Mouse (Mus musculus) gastrocnemius, adult 18-20 months (tissue): ENCODE data around the gene Mmp28. TPM values are rescaled to one million over a fixed set of nuclear protein-coding genes. Genes with fewer than 3 reads are reported as not detected.

Source experiments
- DNase-seq: peaks from one replicate; pipeline ENCODE4 v3.0.0; 2021; ENCODE audit warnings: low spot score
- total RNA-seq, 2 experiments: library from RNA; stranded (reverse); gene quantifications; 2 replicates each; pipeline ENCODE4 v1.2.3; 2021

The Mmp28 gene
- total RNA-seq, 2 experiments from 2014 or later: 1.4 TPM

- DNase-seq: peak; percentile 45
These were observed 14.6 kb downstream of the Mmp28 start for GRCm38 (mm10) chr11:83448021-83448926.

DNA sequence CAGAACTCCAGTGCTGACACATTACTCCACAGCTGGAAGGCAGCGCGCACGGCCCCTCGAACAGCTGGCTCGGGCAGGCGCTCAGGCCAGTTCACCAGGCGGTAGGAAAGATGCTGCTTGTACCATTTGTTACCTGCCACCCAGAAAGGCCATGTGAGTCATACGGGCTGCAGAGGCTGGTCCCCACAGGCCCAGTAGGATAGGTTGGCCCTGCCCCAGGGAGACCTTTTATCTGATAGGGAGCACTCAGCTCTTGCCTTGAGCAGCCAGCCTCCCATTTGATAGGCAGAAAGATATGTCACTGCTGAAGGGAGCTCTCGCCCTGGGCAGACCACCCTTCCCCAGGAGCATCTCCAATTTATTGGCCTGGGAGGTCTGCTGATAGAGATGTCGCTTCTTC lies 15.3 kb downstream of the Mmp28 start:
- no peak for DNase-seq

DNA sequence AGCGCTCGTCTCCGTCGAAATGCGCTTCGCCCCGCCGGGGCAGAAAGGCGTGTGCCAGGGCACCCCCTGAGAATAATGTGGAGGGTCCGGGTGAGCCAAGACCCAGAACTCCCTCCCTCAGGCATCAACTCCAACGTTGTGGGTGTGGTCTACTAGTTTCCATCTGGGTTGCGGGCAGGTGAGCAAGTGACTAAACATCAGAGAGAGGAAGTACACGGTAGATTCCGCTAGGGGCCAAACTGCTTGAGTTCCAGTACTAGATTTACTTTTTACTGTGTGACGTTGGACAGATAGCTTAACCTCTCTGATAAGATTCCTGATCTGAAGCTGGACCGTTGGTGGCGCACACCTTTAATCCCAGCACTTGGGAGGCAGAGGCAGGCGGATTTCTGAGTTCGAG lies 17.9 kb downstream of the Mmp28 start:
- DNase-seq: no peak

DNA sequence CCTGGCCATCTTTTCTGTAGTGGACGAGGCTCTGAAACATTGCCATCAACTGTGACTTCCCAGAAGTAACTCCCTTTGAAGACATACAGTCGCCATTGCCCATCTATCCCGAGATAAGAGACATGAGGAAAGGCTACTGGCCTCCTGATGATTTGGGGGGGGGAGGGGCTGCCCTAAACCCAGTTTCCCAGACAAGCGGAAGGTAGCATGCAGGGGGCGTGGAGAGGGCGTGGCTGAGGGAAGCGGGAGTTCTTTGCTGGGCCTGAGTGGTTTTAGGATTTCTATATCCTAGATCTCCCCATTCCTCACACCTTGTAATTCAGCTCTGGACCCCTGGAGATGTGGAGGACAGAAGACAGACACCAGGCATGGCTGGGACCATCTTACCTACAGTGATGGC lies 19.0 kb downstream of the Mmp28 start:
- no peak for DNase-seq

GRCm38 (mm10) chr11:83442596-83443267 lies 20.1 kb downstream of the Mmp28 start:
- peak; percentile 75 for DNase-seq

DNA sequence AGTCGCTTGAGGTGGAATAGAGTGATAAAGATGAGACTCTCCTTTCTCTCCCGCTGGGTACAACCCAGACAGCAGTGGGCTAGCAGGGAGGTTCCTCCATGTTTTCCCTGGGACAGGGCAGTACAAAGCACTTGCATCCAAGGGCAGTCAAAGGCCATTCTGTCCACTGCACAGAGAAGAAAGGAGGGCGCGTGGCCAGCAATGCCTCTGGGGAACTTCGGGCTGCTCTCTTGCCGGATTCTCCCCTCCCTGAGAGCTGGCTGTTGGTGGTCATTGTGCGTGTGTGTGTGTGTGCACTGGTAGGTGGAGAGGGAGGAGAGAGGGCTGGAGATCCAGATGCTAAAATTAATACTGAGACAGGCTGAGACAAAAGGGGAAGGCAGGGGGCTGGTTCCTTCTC lies 21.6 kb downstream of the Mmp28 start:
- DNase-seq: peak; percentile 38

- DNase-seq: peak; percentile 80
These were observed 22.5 kb downstream of the Mmp28 start for GRCm38 (mm10) chr11:83440081-83441064.

DNA sequence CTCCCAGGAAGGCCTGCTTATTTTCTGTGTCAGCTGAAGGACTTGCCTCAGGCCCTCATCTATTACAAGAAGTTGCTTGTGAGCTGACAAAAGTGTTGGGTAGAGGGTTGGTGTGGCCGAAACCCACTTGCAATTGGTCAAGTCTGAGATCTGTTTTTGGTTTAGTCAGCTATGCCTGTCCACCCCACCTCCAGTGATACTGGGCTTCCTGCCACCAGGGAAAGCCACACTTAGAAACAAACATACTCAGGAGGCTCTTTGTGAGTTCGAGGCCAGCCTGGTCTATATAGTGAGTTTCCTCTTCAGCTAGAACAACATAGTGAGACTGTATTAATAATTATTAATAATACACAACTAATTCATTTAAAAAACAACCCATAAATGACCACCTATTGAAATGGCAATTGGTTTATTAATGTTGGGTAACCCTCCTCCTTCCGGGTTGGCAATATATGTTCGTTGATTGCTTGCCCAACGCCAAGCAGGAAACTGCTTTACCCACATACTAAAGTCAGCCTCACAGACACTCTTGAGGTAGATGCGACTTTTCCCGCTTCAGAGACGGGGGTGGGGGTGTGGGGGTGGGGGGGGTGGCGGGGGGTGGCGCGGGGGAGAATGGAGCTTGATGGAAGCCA lies 23.3 kb downstream of the Mmp28 start:
- no peak for DNase-seq

- DNase-seq: no peak
These were observed 25.5 kb downstream of the Mmp28 start, which contains the start of gene 1700020L24Rik for GRCm38 (mm10) chr11:83437377-83437776. Gene 1700020L24Rik (plus strand): TSS chr11:83437677.

DNA sequence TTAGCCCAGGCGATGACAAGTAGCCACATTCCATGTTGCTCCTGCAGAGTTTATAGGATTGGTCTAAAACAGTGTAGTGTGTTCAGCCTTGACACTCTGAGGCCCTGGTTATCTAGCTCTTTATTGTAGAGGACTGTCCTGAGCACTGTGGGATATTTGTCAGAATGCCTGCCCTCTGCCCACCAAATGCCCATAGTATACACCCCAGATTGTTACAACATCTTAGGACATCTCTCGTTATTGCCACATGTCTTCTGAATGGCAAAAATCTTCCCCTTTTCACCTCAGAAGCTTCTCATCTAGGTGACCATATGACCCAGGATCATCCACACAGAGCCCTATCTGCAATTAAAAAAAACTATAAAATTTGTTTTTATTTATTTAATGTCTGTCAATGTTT lies 30.3 kb downstream of the Mmp28 start:
- DNase-seq: no peak

- DNase-seq: no peak
These were observed 33.5 kb downstream of the Mmp28 start, which contains the start of gene Gas2l2 for GRCm38 (mm10) chr11:83429355-83429754. Gene Gas2l2 (minus strand): TSS chr11:83429455.

GRCm38 (mm10) chr11:83426964-83427363 lies 35.9 kb downstream of the Mmp28 start:
- DNase-seq: no peak

- DNase-seq: peak; percentile 73
These were observed 38.2 kb downstream of the Mmp28 start for GRCm38 (mm10) chr11:83424681-83425080.

DNA sequence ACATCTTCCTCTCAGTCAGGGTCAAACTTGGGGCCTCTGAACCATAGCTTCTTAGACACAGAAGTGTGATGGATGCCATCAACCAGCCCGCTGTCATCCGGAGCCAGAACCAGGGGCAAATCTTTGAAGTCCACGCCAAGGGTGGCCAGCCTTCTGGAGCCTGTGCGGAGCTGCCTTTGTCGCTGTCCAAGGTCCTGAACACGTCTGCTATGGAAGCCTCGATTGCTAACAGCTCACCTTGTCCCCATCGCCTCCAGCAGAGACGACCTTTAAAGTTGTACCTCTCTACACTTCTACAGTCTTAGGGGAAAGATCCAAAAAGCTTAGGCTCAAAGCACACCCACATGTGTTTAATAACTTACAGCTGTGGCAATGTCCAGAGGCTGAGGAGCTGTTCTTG lies 41.6 kb downstream of the Mmp28 start:
- peak; percentile 54 for DNase-seq

DNA sequence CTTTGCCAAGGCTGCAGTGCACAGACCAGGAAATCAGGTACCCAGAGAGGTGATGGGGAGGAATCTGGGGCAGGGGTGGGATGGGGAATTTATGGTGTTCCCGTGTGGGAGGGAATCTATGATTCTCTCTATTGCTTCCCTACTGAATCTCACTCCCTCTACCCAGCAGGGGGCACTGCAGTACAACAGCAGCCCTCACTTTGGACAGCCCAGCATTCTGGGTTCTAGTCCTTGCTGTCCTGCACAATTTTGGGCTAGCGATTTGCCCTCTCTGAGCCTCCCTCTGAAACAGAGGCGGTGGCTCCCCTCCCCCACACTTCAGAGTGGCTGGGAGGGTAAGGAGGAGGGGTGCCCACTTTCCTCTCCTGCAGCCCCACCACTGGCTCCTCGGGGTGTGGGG lies 42.5 kb downstream of the Mmp28 start:
- DNase-seq: no peak

DNA sequence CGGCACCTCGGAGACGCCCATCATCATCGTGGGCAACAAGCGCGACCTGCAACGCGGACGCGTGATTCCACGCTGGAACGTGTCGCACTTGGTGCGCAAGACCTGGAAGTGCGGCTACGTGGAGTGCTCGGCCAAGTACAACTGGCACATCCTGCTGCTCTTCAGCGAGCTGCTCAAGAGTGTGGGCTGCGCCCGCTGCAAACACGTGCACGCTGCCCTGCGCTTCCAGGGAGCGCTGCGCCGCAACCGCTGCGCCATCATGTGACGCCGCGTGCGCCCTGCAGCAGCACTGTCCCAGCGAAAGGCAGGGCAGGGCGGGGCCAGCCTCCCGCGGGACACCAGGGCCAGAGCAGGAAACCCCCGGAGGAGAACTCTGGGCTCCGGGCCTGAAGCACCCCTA lies 44.3 kb downstream of the Mmp28 start:
- DNase-seq: no peak

DNA sequence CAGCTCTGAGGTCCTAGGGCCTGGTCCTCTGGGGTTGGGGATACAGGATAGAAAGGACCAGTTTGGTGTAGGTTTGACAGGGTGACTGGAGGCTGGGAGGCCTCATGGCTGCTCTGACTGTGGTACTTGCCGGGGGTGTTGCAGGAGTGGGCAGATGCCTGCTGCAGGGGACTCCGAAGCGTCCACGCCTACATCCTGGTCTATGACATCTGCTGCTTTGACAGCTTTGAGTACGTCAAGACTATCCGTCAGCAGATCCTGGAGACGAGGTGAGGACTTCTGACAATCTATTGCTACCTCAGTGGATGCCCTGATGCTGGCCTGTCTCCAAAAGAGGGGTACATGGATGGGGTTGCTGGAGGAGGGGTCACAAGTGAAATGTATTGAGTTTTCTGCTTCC lies 45.2 kb downstream of the Mmp28 start:
- no peak for DNase-seq

DNA sequence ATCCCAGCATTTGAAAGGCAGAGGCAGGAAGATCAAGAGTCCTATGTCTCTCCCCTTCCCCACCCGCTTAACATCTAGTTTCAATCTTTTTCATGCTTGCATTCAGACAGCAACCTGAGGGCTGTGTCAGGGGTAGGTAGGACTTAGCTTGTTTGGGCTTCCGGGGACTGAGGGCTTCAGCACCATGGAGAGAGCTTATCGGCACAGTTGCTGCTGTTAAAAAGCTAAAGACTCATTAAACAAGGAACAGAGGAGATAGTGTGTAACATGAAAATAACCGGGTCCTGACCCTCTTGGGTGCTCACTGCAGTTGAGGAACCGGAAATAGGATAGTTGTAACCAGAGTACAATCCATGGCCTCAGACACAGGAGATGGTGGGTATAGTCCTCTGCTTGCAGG lies 45.8 kb downstream of the Mmp28 start:
- DNase-seq: no peak

DNA sequence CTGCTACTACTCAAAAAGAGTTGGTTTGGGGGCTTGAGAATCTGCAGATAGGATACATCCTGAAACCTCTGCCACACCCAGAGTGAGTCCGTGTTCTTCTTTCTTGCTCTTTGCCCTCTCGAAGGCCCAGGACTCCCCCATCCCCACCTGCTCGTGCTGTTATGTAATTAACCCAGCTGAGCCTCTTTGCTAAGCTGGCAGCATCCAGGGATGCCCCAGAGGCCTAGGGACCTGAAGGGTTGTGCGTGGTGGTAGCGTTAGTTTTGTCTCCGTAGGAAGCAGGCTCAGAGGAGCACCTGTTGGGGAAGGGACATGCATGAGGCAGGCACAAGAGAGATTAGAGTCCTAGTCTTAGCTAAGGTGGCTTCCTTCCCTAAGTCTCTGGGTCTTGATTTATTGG lies 52.4 kb downstream of the Mmp28 start:
- no peak for DNase-seq

DNA sequence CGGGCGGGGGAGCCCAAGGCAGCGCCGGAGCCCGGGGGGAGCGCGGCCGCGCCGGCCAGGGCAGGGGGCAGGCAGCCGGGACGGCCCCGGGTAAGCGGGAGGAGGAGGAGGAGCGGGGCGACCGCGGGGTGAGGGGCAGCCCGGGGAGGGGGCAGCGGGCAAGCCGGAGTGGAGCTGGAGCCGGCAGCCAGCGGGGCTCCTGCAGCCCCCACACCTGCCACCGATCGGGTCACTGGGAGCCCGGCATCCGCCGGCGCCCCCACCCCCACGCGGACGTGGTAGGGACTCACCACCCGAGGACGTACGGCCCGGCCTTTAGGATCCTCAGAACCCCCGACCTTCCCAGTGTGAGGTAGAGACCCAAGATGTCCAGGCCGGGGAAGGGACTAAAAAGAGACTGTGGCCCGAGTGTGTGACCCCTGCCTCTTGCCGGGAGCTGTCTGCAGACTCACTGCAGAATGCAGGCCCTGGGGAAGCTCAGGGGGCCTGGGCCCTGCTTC lies 53.0 kb downstream of the Mmp28 start:
- no peak for DNase-seq
